Mouse (Mus musculus) midbrain, postnatal 0 days (tissue): ENCODE data around the gene Olfr1411. TPM values are rescaled to one million over a fixed set of nuclear protein-coding genes. Genes with fewer than 3 reads are reported as not detected.

Source experiments
- ATAC-seq: fragments of 200-750 bp; cut with Nextera tagmentation; 2 replicates; pipeline ENCODE4 v1.8.0; 2017; ENCODE audit warnings: moderate number of reproducible peaks, mild to moderate bottlenecking, moderate TSS enrichment, moderate library complexity; ENCODE audit not compliant: low FRiP score
- DNase-seq: peaks from one replicate; pipeline ENCODE4 v3.0.0-alpha.2; 2015; ENCODE audit warnings: low spot score
- H3K27ac ChIP-seq: fragments of 300-500 bp; sonication (generic); 2 replicates; pipeline ENCODE4 v1.5.1; 2014; ENCODE audit warnings: low read depth, mild to moderate bottlenecking, low read length, mixed read lengths
- H3K27me3 ChIP-seq: fragments of 300-500 bp; sonication (generic); 2 replicates; pipeline ENCODE4 v1.6.1; 2014; ENCODE audit warnings: low read length, control low read depth, mixed read lengths; ENCODE audit not compliant: insufficient read depth
- H3K36me3 ChIP-seq: fragments of 300-500 bp; sonication (generic); 2 replicates; pipeline ENCODE4 v1.6.1; 2014; ENCODE audit warnings: low read length, control low read depth, mixed read lengths; ENCODE audit not compliant: insufficient read depth
- H3K4me1 ChIP-seq: fragments of 300-500 bp; sonication (generic); 2 replicates; pipeline ENCODE4 v1.6.1; 2014; ENCODE audit warnings: mild to moderate bottlenecking, control low read depth, antibody characterized with exemption, low read length, mixed read lengths; ENCODE audit not compliant: insufficient read depth
- H3K4me2 ChIP-seq: fragments of 300-500 bp; sonication (generic); 2 replicates; pipeline ENCODE4 v1.6.1; 2014; ENCODE audit warnings: low read depth, mild to moderate bottlenecking, low read length, mixed read lengths; ENCODE audit not compliant: poor library complexity, severe bottlenecking
- H3K4me3 ChIP-seq: fragments of 300-500 bp; sonication (generic); 2 replicates; pipeline ENCODE4 v1.5.1; 2014; ENCODE audit warnings: low read depth, mild to moderate bottlenecking, low read length, moderate library complexity
- H3K9ac ChIP-seq: fragments of 300-500 bp; sonication (generic); replicated peaks from 2 replicates; pipeline ENCODE4 v1.6.1; 2014; ENCODE audit warnings: mild to moderate bottlenecking, low read length, moderate library complexity, mixed read lengths; ENCODE audit not compliant: poor library complexity, severe bottlenecking
- H3K9me3 ChIP-seq: fragments of 300-500 bp; sonication (generic); 2 replicates; pipeline ENCODE4 v1.6.1; 2016; ENCODE audit warnings: low read length, control low read depth
- CTCF ChIP-seq: IDR thresholded peaks from 2 replicates; pipeline ENCODE4 v1.5.1; 2016; ENCODE audit warnings: antibody characterized with exemption, mild to moderate bottlenecking
- WGBS: fragments of 180-500 bp; shearing (Covaris S2); extraction: QIAGEN DNeasy Blood & Tissue Kit; methylation state at CpG from one replicate; pipeline ENCODE4 v1.1.7; 2014; 5-methylcytosine and 5-hydroxymethylcytosine counted together
- polyA plus RNA-seq: library from polyadenylated mRNA; unstranded; fragments of >200 nt; fragmentation: Nextera tagmentation; extraction: Ambion mirVana; gene quantifications from 2 replicates; pipeline ENCODE4 v1.2.1, GENCODE M21; 2015
- total RNA-seq: library from RNA; depleted of rRNA; stranded (reverse); fragments of >200 nt; gene quantifications from 2 replicates; pipeline ENCODE4 v1.2.3, GENCODE M21; 2014

Gene Olfr1411
- total and polyA plus RNA-seq, 2 experiments from 2014 or later, result not detected

- Histone ChIP-seq H3K4me1 (peaks cover 11% of the 10 kb centered on the region), H3K36me3 (peaks cover 34% of the 10 kb centered on the region), H3K4me3 (peak overlapping the region; percentile 81), H3K9ac (0 out of 2 replicates have a peak overlapping the region, but pooled peaks have one; percentile 91), H3K27me3 (no peaks in the 10 kb centered on the region), H3K4me2 (peak overlapping the region; percentile 77), H3K27ac (no peak overlapping the region), H3K9me3 (no peaks in the 10 kb centered on the region)
- ATAC-seq, result no peak
- 89% methylated on average over 6 of the region's 6 CpGs for WGBS
- TF ChIP-seq CTCF, result no peak
- DNase-seq, result no peak
Observed at GRCm38 (mm10) chr1:92640393-92640792, 46.2 kb downstream of the Olfr1411 start.

- WGBS, result 2% methylated on average over 50 of the region's 50 CpGs
- H3K27me3 ChIP-seq, result no peaks in the 10 kb centered on the region
- ATAC-seq, result peak; percentile 94
Observed at GRCm38 (mm10) chr1:92641514-92642272, 47.5 kb downstream of the Olfr1411 start, which contains the start of gene Cops9. Cops9 (minus strand) TSS chr1:92641985.

GRCm38 (mm10) chr1:92643691-92644090 lies 49.5 kb downstream of the Olfr1411 start:
- Histone ChIP-seq H3K9me3 (no peaks in the 10 kb centered on the region), H3K4me2 (no peak overlapping the region), H3K27ac (no peak overlapping the region), H3K4me3 (no peak overlapping the region), H3K36me3 (peaks cover 4% of the 10 kb centered on the region; the same call in 1 of the 2 replicates), H3K27me3 (no peaks in the 10 kb centered on the region), H3K9ac (no peak overlapping the region), H3K4me1 (peaks cover 11% of the 10 kb centered on the region)
- 82% methylated on average over 4 of the region's 4 CpGs for WGBS
- no peak for DNase-seq
- ATAC-seq, result no peak
- TF ChIP-seq CTCF, result no peak

More at GRCm38 (mm10) chr1:92641514-92642272, 47.5 kb downstream of the Olfr1411 start, which contains the start of gene Cops9:
- no peaks in the 10 kb centered on the region for H3K9me3 ChIP-seq
- peaks cover 22% of the 10 kb centered on the region for H3K36me3 ChIP-seq
- peak within 1 kb of the TSS; percentile 91 for H3K9ac ChIP-seq
- peak within 1 kb of the TSS; percentile 89 for H3K27ac ChIP-seq
- 0 out of 2 replicates have a peak, but pooled peaks have one; percentile 1 for TF ChIP-seq CTCF
- DNase-seq, result peak; percentile 95
- H3K4me3 ChIP-seq, result peak within 1 kb of the TSS; percentile 81
- peak within 1 kb of the TSS; percentile 77 for H3K4me2 ChIP-seq
- peaks cover 11% of the 10 kb centered on the region for H3K4me1 ChIP-seq

- Histone ChIP-seq H3K27me3 (no peaks in the 10 kb centered on the region), H3K4me2 (no peak overlapping the region)
Observed at GRCm38 (mm10) chr1:92644916-92645315, 50.7 kb downstream of the Olfr1411 start.

GRCm38 (mm10) chr1:92646111-92646510 lies 51.9 kb downstream of the Olfr1411 start:
- no peak overlapping the region for H3K27ac ChIP-seq
- no peak overlapping the region for H3K4me2 ChIP-seq
- no peak for ATAC-seq
- WGBS, result 62% methylated on average over 2 of the region's 2 CpGs
- DNase-seq, result no peak
- peaks cover 5% of the 10 kb centered on the region; the same call in 1 of the 2 replicates for H3K4me1 ChIP-seq
- H3K36me3 ChIP-seq, result no peaks in the 10 kb centered on the region
- no peak for TF ChIP-seq CTCF
- no peak overlapping the region for H3K4me3 ChIP-seq
- H3K27me3 ChIP-seq, result no peaks in the 10 kb centered on the region
- H3K9ac ChIP-seq, result 0 out of 2 replicates have a peak overlapping the region, but pooled peaks have one; percentile 29
- no peaks in the 10 kb centered on the region for H3K9me3 ChIP-seq

More at GRCm38 (mm10) chr1:92644916-92645315, 50.7 kb downstream of the Olfr1411 start:
- Histone ChIP-seq H3K4me3 (no peak overlapping the region), H3K36me3 (no peaks in the 10 kb centered on the region), H3K9me3 (no peaks in the 10 kb centered on the region), H3K9ac (no peak overlapping the region), H3K27ac (no peak overlapping the region), H3K4me1 (peaks cover 10% of the 10 kb centered on the region)
- 82% methylated on average over 5 of the region's 5 CpGs for WGBS
- no peak for DNase-seq
- ATAC-seq, result no peak
- TF ChIP-seq CTCF, result no peak

GRCm38 (mm10) chr1:92646601-92647000 lies 52.4 kb downstream of the Olfr1411 start:
- no peak overlapping the region for H3K4me3 ChIP-seq
- no peaks in the 10 kb centered on the region for H3K36me3 ChIP-seq
- H3K27ac ChIP-seq, result no peak overlapping the region
- H3K4me1 ChIP-seq, result peaks cover 5% of the 10 kb centered on the region; the same call in 1 of the 2 replicates
- no peak for DNase-seq
- no peaks in the 10 kb centered on the region for H3K9me3 ChIP-seq
- no peak overlapping the region for H3K9ac ChIP-seq
- 81% methylated on average over 7 of the region's 7 CpGs for WGBS
- ATAC-seq, result no peak
- H3K27me3 ChIP-seq, result no peaks in the 10 kb centered on the region
- TF ChIP-seq CTCF, result no peak
- no peak overlapping the region for H3K4me2 ChIP-seq
